Comparison of ENCODE assay signal across 21 mouse cellular contexts in genomic region chr8:126860630-126861029, GRCm38 (mm10).
A peak's percentile ranks its signal among the peaks of the same experiment; 100 is the strongest.
DNase-seq lines count a peak whose midpoint lies in the region; TF ChIP-seq lines count a peak whose summit lies in the region.
"Had no signal": no experiment of that assay in that cellular context is flagged by ENCODE, and none has a peak within 500 bp of the region (broad histone marks: within the 10 kb centered on the region; RNA-seq: fewer than 3 reads in every experiment).

No protein-coding gene starts in this region.

- intact Hi-C loops in left cerebral cortex, adult 2 months (cut with DNase I): no loop called here

- DNase-seq in ES-CJ7 (ENCODE audit: low read depth, low spot score) (peak; percentile 94), R1 (ENCODE audit: low read depth, low spot score) (peak; percentile 88), ZHBTc4 (ENCODE audit: low read depth, low spot score) (peak; percentile 94)
- no peak for DNase-seq in frontal cortex, postnatal 14 days (ENCODE audit: low spot score in 2 of 2)
- no peak for DNase-seq in left cerebral cortex, adult 2 months (ENCODE audit: extremely low spot score in 1 of 2, low spot score in 2 of 2)
- DNase-seq: adrenal gland, adult 2 months; adrenal gland, postnatal 10 days; adrenal gland, postnatal 25 days; B cell, adult 2 months; cerebellum, adult 11 months; cerebellum, adult 18-20 months; cerebellum, adult 8-10 months; cerebellum, adult 9-11 months; cerebellum, postnatal 14 days; cerebellum, postnatal 36 days; embryo, embryonic 11 days had no signal

- no peak for TF ChIP-seq CTCF in left cerebral cortex, adult 2 months (IDR thresholded peaks at IDR 0.05)

- no peak overlapping the region for H3K27ac ChIP-seq in left cerebral cortex, adult 2 months
- H3K27ac ChIP-seq: embryonic facial prominence, embryonic 13.5 days; embryonic facial prominence, embryonic 15.5 days; forebrain, embryonic 10.5 days; forebrain, embryonic 12.5 days had no signal

- H3K4me3 ChIP-seq in left cerebral cortex, adult 2 months: no peak overlapping the region
- H3K4me3 ChIP-seq: embryonic facial prominence, embryonic 13.5 days; embryonic facial prominence, embryonic 15.5 days; erythroblast, embryonic 14.5 days; forebrain, embryonic 10.5 days; forebrain, embryonic 12.5 days had no signal

Comparison
In these comparisons a context has a peak if more than half of its experiments do, and no peak if none do; other contexts are left out.
1. DNase-seq: peak in ES-CJ7 (single experiment), R1 (single experiment) and ZHBTc4 (single experiment); none in frontal cortex, postnatal 14 days (0 of 2) and left cerebral cortex, adult 2 months (0 of 2).